8 mouse cellular contexts compared by ENCODE assay signal in genomic region chrX:94541206-94541605, GRCm38 (mm10). TPM values are rescaled to one million over a fixed set of nuclear protein-coding genes. Genes with fewer than 3 reads are reported as not detected.
A peak's percentile ranks its signal among the peaks of the same experiment; 100 is the strongest.
DNase-seq lines count a peak whose midpoint lies in the region; ATAC-seq and TF ChIP-seq lines count a peak whose summit lies in the region.

No protein-coding gene starts in this region.

- H3K36me3 ChIP-seq in kidney, adult 2 months (ENCODE audit: control insufficient read depth, insufficient read depth, low read length) = peaks cover 5% of the 10 kb centered on the region; the same call in 1 of the 2 replicates
- H3K36me3 ChIP-seq in ES-E14 (ENCODE audit: control insufficient read depth, insufficient read depth, low read length, poor library complexity, severe bottlenecking) = peaks cover 15% of the 10 kb centered on the region
- H3K36me3 ChIP-seq in embryonic facial prominence, embryonic 12.5 days = peaks cover 37% of the 10 kb centered on the region
- H3K36me3 ChIP-seq in hindbrain, embryonic 15.5 days = peaks cover 30% of the 10 kb centered on the region
- no peaks in the 10 kb centered on the region for H3K36me3 ChIP-seq in lung, postnatal 0 days (ENCODE audit: insufficient read depth, low read length)

- no peaks in the 10 kb centered on the region for H3K9me3 ChIP-seq in ES-E14 (ENCODE audit: control insufficient read depth, insufficient read depth, low read depth, low read length)
- no peaks in the 10 kb centered on the region for H3K9me3 ChIP-seq in embryonic facial prominence, embryonic 12.5 days
- no peaks in the 10 kb centered on the region for H3K9me3 ChIP-seq in hindbrain, embryonic 15.5 days
- no peaks in the 10 kb centered on the region for H3K9me3 ChIP-seq in lung, postnatal 0 days (ENCODE audit: low read length)

- no peak overlapping the region for H3K27ac ChIP-seq in kidney, adult 2 months (ENCODE audit: insufficient read depth, low read depth, low read length)
- no peak overlapping the region for H3K27ac ChIP-seq in ES-E14 (ENCODE audit: insufficient read depth, low read depth, low read length, poor library complexity, severe bottlenecking)
- peak overlapping the region; percentile 87 for H3K27ac ChIP-seq in embryonic facial prominence, embryonic 12.5 days
- H3K27ac ChIP-seq in hindbrain, embryonic 15.5 days (replicated peaks) = peak overlapping the region; percentile 88
- peak overlapping the region; percentile 82 for H3K27ac ChIP-seq in lung, postnatal 0 days (ENCODE audit: low read length)

- no peak for TF ChIP-seq POLR2A in kidney, adult 2 months (IDR thresholded peaks at IDR 0.05; ENCODE audit: low read depth, low read length)

- TF ChIP-seq EP300 in lung, postnatal 0 days (IDR thresholded peaks at IDR 0.05) = no peak

- ATAC-seq in embryonic facial prominence, embryonic 12.5 days (ENCODE audit: insufficient number of reproducible peaks, insufficient read depth, low FRiP score, low TSS enrichment) = no peak
- ATAC-seq in hindbrain, embryonic 15.5 days (ENCODE audit: low FRiP score, low read depth) = 0 out of 2 replicates have a peak, but pooled peaks have one; percentile 0
- peak; percentile 11 for ATAC-seq in lung, postnatal 0 days

- H3K4me3 ChIP-seq in kidney, adult 2 months (ENCODE audit: insufficient read depth, low read depth, low read length) = peak overlapping the region; percentile 79
- peak overlapping the region; percentile 87 to 88 for H3K4me3 ChIP-seq in ES-E14 (ENCODE audit: insufficient read depth in 1 of 2, low read depth in 1 of 2, low read length in 2 of 2, poor library complexity in 1 of 2, severe bottlenecking in 1 of 2)
- H3K4me3 ChIP-seq in embryonic facial prominence, embryonic 12.5 days = peak overlapping the region; percentile 57
- peak overlapping the region; percentile 63 for H3K4me3 ChIP-seq in hindbrain, embryonic 15.5 days
- H3K4me3 ChIP-seq in lung, postnatal 0 days (ENCODE audit: low read depth, low read length) = peak overlapping the region; percentile 54

- TF ChIP-seq CTCF in kidney, adult 2 months (conservative IDR thresholded peaks at IDR 0.05; ENCODE audit: insufficient read depth, insufficient read length, low read depth, low read length) = no peak
- TF ChIP-seq CTCF in lung, postnatal 0 days (IDR thresholded peaks at IDR 0.05) = no peak

- in situ Hi-C loops in ES-E14 (cut with MboI; ENCODE audit: low sequenced_read_pairs in 2 of 2, unreplicated experiment in 2 of 2) = loop anchor here in 1 of 2 experiments (10.0 to 25.0 kb wide), 2 partner anchors 106 to 254 kb away; no protein-coding TSS in a partner anchor

- WGBS in kidney, adult 2 months = under 1% methylated on average over 24 of the region's 25 CpGs
- 18% methylated on average over 24 of the region's 25 CpGs for WGBS in embryonic facial prominence, embryonic 12.5 days
- 20% methylated on average over 25 of the region's 25 CpGs for WGBS in hindbrain, embryonic 15.5 days
- 7% methylated on average over 23 of the region's 25 CpGs for WGBS in lung, postnatal 0 days

- no peaks in the 10 kb centered on the region for H3K27me3 ChIP-seq in kidney, adult 2 months (replicated peaks; ENCODE audit: control insufficient read depth, insufficient read depth, low read length)
- peaks cover 17% of the 10 kb centered on the region for H3K27me3 ChIP-seq in embryonic facial prominence, embryonic 12.5 days
- no peaks in the 10 kb centered on the region for H3K27me3 ChIP-seq in hindbrain, embryonic 15.5 days
- no peaks in the 10 kb centered on the region for H3K27me3 ChIP-seq in lung, postnatal 0 days (replicated peaks; ENCODE audit: insufficient read depth, low read length)

- peak overlapping the region; percentile 52; the same call in 1 of the 2 replicates for H3K4me2 ChIP-seq in embryonic facial prominence, embryonic 12.5 days (replicated peaks)
- H3K4me2 ChIP-seq in hindbrain, embryonic 15.5 days = peak overlapping the region; percentile 59
- peak overlapping the region; percentile 55 for H3K4me2 ChIP-seq in lung, postnatal 0 days (replicated peaks; ENCODE audit: low read depth, low read length)

- peak overlapping the region; percentile 92 for H3K9ac ChIP-seq in ES-E14 (ENCODE audit: insufficient read depth, low read depth, low read length, poor library complexity, severe bottlenecking)
- peak overlapping the region; percentile 84 for H3K9ac ChIP-seq in embryonic facial prominence, embryonic 12.5 days
- H3K9ac ChIP-seq in hindbrain, embryonic 15.5 days = peak overlapping the region; percentile 82
- peak overlapping the region; percentile 54 for H3K9ac ChIP-seq in lung, postnatal 0 days (replicated peaks; ENCODE audit: low read depth)

- DNase-seq in kidney, adult 2 months = peak; percentile 10
- no peak for DNase-seq in kidney, postnatal 14 days
- no peak for DNase-seq in ES-E14 (ENCODE audit: low read depth, low spot score)
- DNase-seq in lung, postnatal 0 days (ENCODE audit: low spot score) = peak; percentile 14
- DNase-seq in adipocyte (ENCODE audit: low spot score) = no peak
- no peak for DNase-seq in frontal cortex, postnatal 36 days (ENCODE audit: low spot score in 2 of 2)

- no peaks in the 10 kb centered on the region for H3K4me1 ChIP-seq in kidney, adult 2 months (ENCODE audit: control insufficient read depth, insufficient read depth, low read length)
- H3K4me1 ChIP-seq in ES-E14 (ENCODE audit: control insufficient read depth in 2 of 2, insufficient read depth in 2 of 2, low read length in 2 of 2, poor library complexity in 1 of 2) = 0 out of 4 replicates have a peak, but pooled peaks cover 0 to 1% of the 10 kb centered on the region in 2 experiments
- peaks cover 5% of the 10 kb centered on the region; the same call in 1 of the 2 replicates for H3K4me1 ChIP-seq in embryonic facial prominence, embryonic 12.5 days
- H3K4me1 ChIP-seq in hindbrain, embryonic 15.5 days (replicated peaks) = peaks cover 34% of the 10 kb centered on the region
- no peaks in the 10 kb centered on the region for H3K4me1 ChIP-seq in lung, postnatal 0 days (ENCODE audit: insufficient read depth, low read depth, low read length)

TF ChIP-seq in ES-E14, 5 proteins besides CTCF, POLR2A, EP300 and RAD21:
- TF ChIP-seq ZNF384 (IDR thresholded peaks at IDR 0.05; ENCODE audit: low read depth, low read length) (no peak), ZC3H11A (IDR thresholded peaks at IDR 0.05; ENCODE audit: borderline replicate concordance, low read depth, low read length) (no peak), MAFK (IDR thresholded peaks at IDR 0.05; ENCODE audit: insufficient read depth, low read depth, low read length) (no peak), CHD2 (IDR thresholded peaks at IDR 0.05; ENCODE audit: low read depth, low read length) (no peak), HCFC1 (IDR thresholded peaks at IDR 0.05; ENCODE audit: borderline replicate concordance, insufficient read depth, low read length) (no peak)

RNA-seq across cellular contexts. Expression of gene Maged1, which starts 0.7 kb away (rescaled TPM):
- 137 and 167 TPM in 2 replicates for polyA plus RNA-seq in kidney, adult 2 months (2012; rRNA removed)
- total RNA-seq in ES-E14 (2012; rRNA removed) = 153 and 160 TPM in 2 replicates
- polyA plus RNA-seq in embryonic facial prominence, embryonic 12.5 days (2016; fragmentation: Nextera tagmentation; extraction: Ambion mirVana) = 802 and 805 TPM in 2 replicates
- polyA plus RNA-seq in hindbrain, embryonic 15.5 days (2015; fragmentation: Nextera tagmentation; extraction: Ambion mirVana) = 922 and 962 TPM in 2 replicates
- 211 and 222 TPM in 2 replicates for polyA plus RNA-seq in lung, postnatal 0 days (2015; fragmentation: Nextera tagmentation; extraction: Ambion mirVana)

Comparison
In these comparisons a context has a peak if more than half of its experiments do, and no peak if none do; other contexts are left out.
1. DNase-seq: peak in kidney, adult 2 months (single experiment) and lung, postnatal 0 days (single experiment); none in kidney, postnatal 14 days (single experiment), ES-E14 (single experiment), adipocyte (single experiment) and frontal cortex, postnatal 36 days (0 of 2).
2. H3K27ac ChIP-seq: peak in embryonic facial prominence, embryonic 12.5 days (single experiment), hindbrain, embryonic 15.5 days (single experiment) and lung, postnatal 0 days (single experiment); none in kidney, adult 2 months (single experiment) and ES-E14 (single experiment).
3. Peak in every context shown above with its lines, with median percentiles within 50 percentile points of each other: H3K4me3 ChIP-seq, H3K9ac ChIP-seq and H3K4me2 ChIP-seq.